Mouse (Mus musculus) urinary bladder, adult 18-20 months (tissue): ENCODE measurements at regions not wholly inside any gene's neighbourhood (a gene's known extent, or its start where the extent isn't known, plus 50 kb on each side); places are given as distances from the start of the nearest gene placed in this dataset.

Experiments
- DNase-seq, 2 experiments: peaks; one replicate each; pipeline ENCODE4 v3.0.0; 2022; ENCODE audit warnings: low spot score in 2 of 2, mixed read lengths in 2 of 2

DNA sequence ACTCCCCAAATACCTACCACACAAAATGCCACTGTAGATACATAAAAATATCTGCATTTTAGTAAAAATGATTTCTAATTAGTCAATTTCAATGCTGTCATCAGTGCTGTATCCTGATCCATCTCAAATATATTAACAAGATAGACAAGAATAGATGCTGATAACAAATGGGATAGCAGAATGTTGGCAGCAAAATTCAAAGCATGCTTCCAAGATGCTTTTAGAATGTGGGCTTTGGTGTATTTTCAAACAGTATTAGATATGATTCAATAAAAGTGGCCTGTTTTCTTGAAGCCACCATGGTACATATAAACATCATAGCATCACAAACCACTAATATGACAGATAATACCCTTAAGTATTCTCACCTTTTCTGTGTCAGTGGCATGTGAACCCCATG lies 597.6 kb downstream of the Cenpc1 start:
- DNase-seq: no peak

DNA sequence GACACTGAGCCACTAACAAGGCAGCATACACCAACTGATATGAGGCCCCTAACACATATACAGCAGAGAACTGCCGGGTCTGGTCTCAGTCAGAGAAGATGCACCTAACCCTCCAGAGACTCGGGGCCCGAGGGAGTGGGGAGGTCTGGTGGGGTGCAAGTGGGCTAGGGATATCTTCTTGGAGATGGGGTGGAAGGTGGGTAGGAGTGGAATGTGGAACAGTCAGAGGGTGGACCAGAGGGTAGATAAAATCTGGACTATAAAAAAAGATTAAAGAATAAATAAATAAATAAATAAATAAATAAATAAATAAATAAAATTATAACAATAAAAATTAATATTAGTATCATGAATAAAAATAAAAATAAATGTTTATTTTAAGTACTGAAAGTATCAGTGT lies 598.2 kb downstream of the Cenpc1 start:
- no peak for DNase-seq
